Mouse (Mus musculus) lung, adult 2 months (tissue): ENCODE results near the gene Lrmda. TPM values are rescaled to one million over a fixed set of nuclear protein-coding genes. Genes with fewer than 3 reads are reported as not detected.

Experiments
- DNase-seq: peaks from one replicate; pipeline ENCODE4 v3.0.0; 2022
- H3K4me1 ChIP-seq: fragments of 200-500 bp; 2 replicates; pipeline ENCODE4 v1.6.1; 2011; ENCODE audit warnings: low read length; ENCODE audit not compliant: control insufficient read depth, insufficient read depth
- H3K4me3 ChIP-seq: fragments of 200-500 bp; replicated peaks from 2 replicates; pipeline ENCODE3; 2011; ENCODE audit warnings: low read depth, mild to moderate bottlenecking, control low read depth, low read length; ENCODE audit errors: extremely low read depth
- CTCF ChIP-seq: fragments of 200-500 bp; IDR thresholded peaks from 2 replicates; pipeline ENCODE4 v1.5.1; 2011; ENCODE audit warnings: mild to moderate bottlenecking, low read length, control low read depth; ENCODE audit not compliant: insufficient read depth
- POLR2A ChIP-seq: fragments of 200-500 bp; IDR thresholded peaks from 2 replicates; pipeline ENCODE4 v1.6.1; 2011; ENCODE audit warnings: low read depth, mild to moderate bottlenecking, control low read depth, low read length, borderline replicate concordance; ENCODE audit errors: extremely low read depth
- WGBS: fragments of 180-500 bp; shearing (Covaris S2); methylation state at CpG from one replicate; pipeline ENCODE4 v1.1.7; 2018; 5-methylcytosine and 5-hydroxymethylcytosine counted together
- polyA plus RNA-seq: library from polyadenylated mRNA; depleted of rRNA; stranded (reverse); fragments of >200 nt; gene quantifications from 2 replicates; pipeline ENCODE4 v1.2.3, GENCODE M21; 2012

The Lrmda gene
- polyA plus RNA-seq, 1 experiment, result 1.8 TPM

GRCm38 (mm10) chr14:22222574-22222973 is 203.1 kb downstream of the Lrmda start:
- no peak overlapping the region for H3K4me3 ChIP-seq
- TF ChIP-seq POLR2A, result no peak
- TF ChIP-seq CTCF, result no peak
- H3K4me1 ChIP-seq, result peaks cover 6% of the 10 kb centered on the region
- DNase-seq, result no peak
- WGBS, result 83% methylated on average over 3 of the region's 3 CpGs

GRCm38 (mm10) chr14:22226205-22226604 is 206.7 kb downstream of the Lrmda start:
- Histone ChIP-seq H3K4me3 (no peak overlapping the region), H3K4me1 (peaks cover 6% of the 10 kb centered on the region)
- TF ChIP-seq POLR2A (no peak), CTCF (no peak)
- 58% methylated on average over 2 of the region's 2 CpGs for WGBS
- no peak for DNase-seq

GRCm38 (mm10) chr14:22228253-22228968 is 208.9 kb downstream of the Lrmda start:
- Histone ChIP-seq H3K4me3 (no peak overlapping the region), H3K4me1 (peaks cover 6% of the 10 kb centered on the region)
- TF ChIP-seq CTCF, result no peak
- TF ChIP-seq POLR2A, result no peak
- WGBS, result 69% methylated on average over 7 of the region's 7 CpGs
- no peak for DNase-seq

- Histone ChIP-seq H3K4me1 (0 out of 2 replicates have a peak, but pooled peaks cover under 1% of the 10 kb centered on the region), H3K4me3 (no peak overlapping the region)
- 86% methylated on average over 3 of the region's 3 CpGs for WGBS
- TF ChIP-seq POLR2A (no peak), CTCF (no peak)
- no peak for DNase-seq
Measured at GRCm38 (mm10) chr14:22240315-22240714, 220.8 kb downstream of the Lrmda start.

- Histone ChIP-seq H3K4me1 (peaks cover 3% of the 10 kb centered on the region; the same call in 1 of the 2 replicates), H3K4me3 (no peak overlapping the region)
- TF ChIP-seq POLR2A, result no peak
- no peak for TF ChIP-seq CTCF
- WGBS, result 83% methylated on average over 12 of the region's 12 CpGs
- DNase-seq, result no peak
Measured at GRCm38 (mm10) chr14:22255458-22255857, 235.9 kb downstream of the Lrmda start.

- 75% methylated on average over 12 of the region's 12 CpGs for WGBS
- H3K4me3 ChIP-seq, result no peak overlapping the region
- TF ChIP-seq CTCF, result no peak
- TF ChIP-seq POLR2A, result no peak
- no peak for DNase-seq
- H3K4me1 ChIP-seq, result peaks cover 3% of the 10 kb centered on the region; the same call in 1 of the 2 replicates
Measured at GRCm38 (mm10) chr14:22256274-22256673, 236.8 kb downstream of the Lrmda start.

GRCm38 (mm10) chr14:22259376-22260032 is 240.0 kb downstream of the Lrmda start:
- no peak for DNase-seq
- TF ChIP-seq CTCF (no peak), POLR2A (no peak)
- WGBS, result 44% methylated on average over 10 of the region's 10 CpGs

GRCm38 (mm10) chr14:22260033-22260419 is 240.5 kb downstream of the Lrmda start:
- Histone ChIP-seq H3K4me1 (peaks cover 3% of the 10 kb centered on the region), H3K4me3 (no peak overlapping the region)
- no peak for DNase-seq
- no peak for TF ChIP-seq CTCF
- no peak for TF ChIP-seq POLR2A
- WGBS, result 27% methylated on average over 5 of the region's 5 CpGs

More at GRCm38 (mm10) chr14:22259376-22260032, 240.0 kb downstream of the Lrmda start:
- peaks cover 3% of the 10 kb centered on the region; the same call in 1 of the 2 replicates for H3K4me1 ChIP-seq
- no peak overlapping the region for H3K4me3 ChIP-seq

- DNase-seq, result no peak
- TF ChIP-seq POLR2A (no peak), CTCF (no peak)
- H3K4me1 ChIP-seq, result peaks cover 6% of the 10 kb centered on the region
- 87% methylated on average over 4 of the region's 4 CpGs for WGBS
- H3K4me3 ChIP-seq, result no peak overlapping the region
Measured at GRCm38 (mm10) chr14:22265229-22265905, 245.9 kb downstream of the Lrmda start.
